ENCODE assay signal across 9 mouse cellular contexts in the genomic region with DNA sequence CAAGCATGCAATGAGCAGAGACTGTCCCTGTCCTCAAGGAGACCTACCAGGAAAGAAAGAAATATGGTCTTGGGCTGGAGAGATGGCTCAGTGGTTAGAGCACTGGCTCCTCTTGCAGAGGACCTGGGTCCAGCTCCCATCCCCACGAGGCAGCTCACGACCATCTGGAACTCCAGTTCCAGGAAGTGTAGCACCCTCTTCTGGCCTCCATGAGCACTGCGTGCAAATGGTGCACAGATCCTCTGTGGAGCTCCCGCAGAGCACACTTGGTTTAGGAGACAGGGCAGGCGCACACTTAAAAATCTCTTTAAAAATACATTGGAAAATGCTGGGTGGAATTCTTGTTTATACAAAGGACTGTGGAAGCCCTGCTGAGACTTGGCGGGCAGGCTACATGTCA. TPM values are rescaled to one million over a fixed set of nuclear protein-coding genes. Genes with fewer than 3 reads are reported as not detected.
DNase-seq lines count a peak whose midpoint lies in the region; ATAC-seq and TF ChIP-seq lines count a peak whose summit lies in the region.
"Had no signal": no experiment of that assay in that cellular context is flagged by ENCODE, and none has a peak within 500 bp of the region (broad histone marks: within the 10 kb centered on the region; RNA-seq: fewer than 3 reads in every experiment).

No protein-coding gene starts in this region.

- no peak for TF ChIP-seq POLR2A in kidney, adult 2 months (IDR thresholded peaks at IDR 0.05; ENCODE audit: low read depth, low read length)
- no peak for TF ChIP-seq POLR2A in cortical plate, adult 2 months (IDR thresholded peaks at IDR 0.05; ENCODE audit: extremely low read depth, insufficient read depth, low read length)

- no peaks in the 10 kb centered on the region; the same call in 1 of the 2 replicates for H3K9me3 ChIP-seq in kidney, embryonic 16.5 days (ENCODE audit: low read length)
- H3K9me3 ChIP-seq: lung, embryonic 15.5 days had no signal

- no peak overlapping the region for H3K4me3 ChIP-seq in kidney, adult 2 months (ENCODE audit: insufficient read depth, low read depth, low read length)
- H3K4me3 ChIP-seq in kidney, embryonic 16.5 days (ENCODE audit: low read length), result no peak overlapping the region
- no peak overlapping the region for H3K4me3 ChIP-seq in cortical plate, adult 2 months (ENCODE audit: insufficient read depth, low read length)
- H3K4me3 ChIP-seq: lung, embryonic 15.5 days had no signal

- ATAC-seq in kidney, embryonic 16.5 days (ENCODE audit: low FRiP score, low TSS enrichment), result no peak
- ATAC-seq in monocyte, adult 5-6 weeks (replicated peaks; ENCODE audit: insufficient number of reproducible peaks, low FRiP score, low TSS enrichment, poor library complexity, severe bottlenecking), result no peak
- no peak for ATAC-seq in granulocyte monocyte progenitor cell, adult 5-6 weeks (replicated peaks; ENCODE audit: poor library complexity, severe bottlenecking)

- WGBS in kidney, adult 2 months, result 87% methylated on average over 6 of the region's 6 CpGs
- WGBS in kidney, embryonic 16.5 days, result 88% methylated on average over 6 of the region's 6 CpGs

- H3K4me2 ChIP-seq in kidney, embryonic 16.5 days (replicated peaks; ENCODE audit: low read depth, low read length), result no peak overlapping the region
- H3K4me2 ChIP-seq: lung, embryonic 15.5 days had no signal

- H3K9ac ChIP-seq in kidney, embryonic 16.5 days (replicated peaks; ENCODE audit: low read length), result no peak overlapping the region
- H3K9ac ChIP-seq: lung, embryonic 15.5 days had no signal

- H3K36me3 ChIP-seq in kidney, adult 2 months (ENCODE audit: control insufficient read depth, insufficient read depth, low read length), result no peaks in the 10 kb centered on the region; the same call in 1 of the 2 replicates
- peaks cover 77% of the 10 kb centered on the region for H3K36me3 ChIP-seq in kidney, embryonic 16.5 days (ENCODE audit: insufficient read depth, low read length)

- H3K27me3 ChIP-seq in kidney, adult 2 months (replicated peaks; ENCODE audit: control insufficient read depth, insufficient read depth, low read length), result no peaks in the 10 kb centered on the region
- no peaks in the 10 kb centered on the region for H3K27me3 ChIP-seq in kidney, embryonic 16.5 days (ENCODE audit: insufficient read depth, low read length)
- H3K27me3 ChIP-seq: lung, embryonic 15.5 days had no signal

- no peak overlapping the region for H3K27ac ChIP-seq in kidney, adult 2 months (ENCODE audit: insufficient read depth, low read depth, low read length)
- H3K27ac ChIP-seq in kidney, embryonic 16.5 days (ENCODE audit: low read length), result no peak overlapping the region
- H3K27ac ChIP-seq in cortical plate, adult 2 months (ENCODE audit: insufficient read depth, low read length), result no peak overlapping the region

- DNase-seq in kidney, adult 2 months, result peak; percentile 19
- peak; percentile 19 for DNase-seq in thymus, postnatal 25 days
- no peak for DNase-seq in thymus, adult 18-20 months
- DNase-seq in thymus, postnatal 4 days, result peak; percentile 50

- TF ChIP-seq CTCF in kidney, adult 2 months (conservative IDR thresholded peaks at IDR 0.05; ENCODE audit: insufficient read depth, insufficient read length, low read depth, low read length), result peak; percentile 54
- TF ChIP-seq CTCF in cortical plate, adult 2 months (IDR thresholded peaks at IDR 0.05; ENCODE audit: extremely low read depth, insufficient read depth, low read length), result 0 out of 2 replicates have a peak, but pooled peaks have one; percentile 12

- H3K4me1 ChIP-seq in kidney, adult 2 months (ENCODE audit: control insufficient read depth, insufficient read depth, low read length), result no peaks in the 10 kb centered on the region
- H3K4me1 ChIP-seq in kidney, embryonic 16.5 days (ENCODE audit: insufficient read depth, low read length), result no peaks in the 10 kb centered on the region
- H3K4me1 ChIP-seq in cortical plate, adult 2 months (ENCODE audit: control insufficient read depth, insufficient read depth, low read length), result 0 out of 2 replicates have a peak, but pooled peaks cover 1% of the 10 kb centered on the region

RNA-seq across cellular contexts. Expression of gene Slc46a3, which starts 17.1 kb away (rescaled TPM):
- 36.9 and 48.5 TPM in 2 replicates for polyA plus RNA-seq in kidney, adult 2 months (2012; rRNA removed)
- 2.5 and 2.7 TPM in 2 replicates for polyA plus RNA-seq in kidney, embryonic 16.5 days (2015; fragmentation: Nextera tagmentation; extraction: Ambion mirVana)
- polyA plus RNA-seq in cortical plate, adult 2 months (2012; rRNA removed), result 14.5 and 15.3 TPM in 2 replicates
- 62.3 to 109 TPM (median 79.3 TPM) in 3 replicates for total RNA-seq in monocyte, adult 5-6 weeks (2017)
- 0.38 and 2.4 TPM in 2 replicates for total RNA-seq in granulocyte monocyte progenitor cell, adult 5-6 weeks (2014; fragmentation: Nextera tagmentation)
- total RNA-seq in granulocyte monocyte progenitor cell, adult 5-6 weeks (2017), result 0.82 and 1.2 TPM in 2 replicates

RNA-seq across cellular contexts. Expression of gene Pomp, which starts 17.3 kb away (rescaled TPM):
- polyA plus RNA-seq in kidney, adult 2 months (2012; rRNA removed), result 74.6 and 109 TPM in 2 replicates
- 407 and 409 TPM in 2 replicates for polyA plus RNA-seq in kidney, embryonic 16.5 days (2015; fragmentation: Nextera tagmentation; extraction: Ambion mirVana)
- polyA plus RNA-seq in cortical plate, adult 2 months (2012; rRNA removed), result 212 TPM in 2 replicates
- total RNA-seq in monocyte, adult 5-6 weeks (2017), result 117 to 137 TPM (median 124 TPM) in 3 replicates
- total RNA-seq in granulocyte monocyte progenitor cell, adult 5-6 weeks (2014; fragmentation: Nextera tagmentation), result 189 and 198 TPM in 2 replicates
- total RNA-seq in granulocyte monocyte progenitor cell, adult 5-6 weeks (2017), result 144 and 173 TPM in 2 replicates

Comparison
In these comparisons a context has a peak if more than half of its experiments do, and no peak if none do; other contexts are left out.
1. DNase-seq: peak in kidney, adult 2 months (single experiment), thymus, postnatal 25 days (single experiment) and thymus, postnatal 4 days (single experiment); none in thymus, adult 18-20 months (0 of 2).